Mouse (Mus musculus): ENCODE results near the gene AA467197.
A peak's percentile ranks its signal among the peaks of the same experiment; 100 is the strongest.

Gene AA467197

GRCm38 (mm10) chr2:122638029-122638428, 1.2 kb downstream of the AA467197 start:
- no peak for DNase-seq (ENCODE audit: extremely low read depth, low read depth, low spot score)

- DNase-seq (ENCODE audit: extremely low read depth, low read depth, low spot score): no peak
Measured at GRCm38 (mm10) chr2:122638673-122639072, 1.9 kb downstream of the AA467197 start.

- no peak for DNase-seq (ENCODE audit: extremely low read depth, low read depth, low spot score)
Measured at GRCm38 (mm10) chr2:122652096-122653084, 15.6 kb downstream of the AA467197 start.

GRCm38 (mm10) chr2:122656052-122656451, 19.3 kb downstream of the AA467197 start:
- no peak for DNase-seq (ENCODE audit: extremely low read depth, low read depth, low spot score)

- DNase-seq (ENCODE audit: extremely low read depth, low read depth, low spot score): no peak
Measured at GRCm38 (mm10) chr2:122656767-122657166, 20.0 kb downstream of the AA467197 start.

- no peak for DNase-seq (ENCODE audit: extremely low read depth, low read depth, low spot score)
Measured at GRCm38 (mm10) chr2:122657707-122658524, 21.1 kb downstream of the AA467197 start.

GRCm38 (mm10) chr2:122659825-122660224, 23.0 kb downstream of the AA467197 start:
- no peak for DNase-seq (ENCODE audit: extremely low read depth, low read depth, low spot score)

- no peak for DNase-seq (ENCODE audit: extremely low read depth, low read depth, low spot score)
Measured at GRCm38 (mm10) chr2:122665253-122665972, 28.6 kb downstream of the AA467197 start.

GRCm38 (mm10) chr2:122665973-122666875, 29.4 kb downstream of the AA467197 start:
- DNase-seq (ENCODE audit: extremely low read depth, low read depth, low spot score): no peak

GRCm38 (mm10) chr2:122667856-122668255, 31.1 kb downstream of the AA467197 start:
- no peak for DNase-seq (ENCODE audit: extremely low read depth, low read depth, low spot score)

- DNase-seq (ENCODE audit: extremely low read depth, low read depth, low spot score): no peak
Measured at GRCm38 (mm10) chr2:122671714-122672113, 34.9 kb downstream of the AA467197 start.

- DNase-seq (ENCODE audit: extremely low read depth, low read depth, low spot score): no peak
Measured at GRCm38 (mm10) chr2:122672841-122673240, 36.1 kb downstream of the AA467197 start.

- DNase-seq (ENCODE audit: extremely low read depth, low read depth, low spot score): no peak
Measured at GRCm38 (mm10) chr2:122675126-122675525, 38.3 kb downstream of the AA467197 start.

- no peak for DNase-seq (ENCODE audit: extremely low read depth, low read depth, low spot score)
Measured at GRCm38 (mm10) chr2:122681379-122682137, 44.8 kb downstream of the AA467197 start.

GRCm38 (mm10) chr2:122682520-122682919, 45.7 kb downstream of the AA467197 start:
- peak; percentile 52 for DNase-seq (ENCODE audit: extremely low read depth, low read depth, low spot score)

GRCm38 (mm10) chr2:122683641-122684040, 46.9 kb downstream of the AA467197 start:
- no peak for DNase-seq (ENCODE audit: extremely low read depth, low read depth, low spot score)

GRCm38 (mm10) chr2:122686665-122687064, 49.9 kb downstream of the AA467197 start:
- DNase-seq (ENCODE audit: extremely low read depth, low read depth, low spot score): no peak
